Mouse (Mus musculus) mature B cell (primary cell): ENCODE measurements around the gene Olfr1346.
"Not testable (repeated sequence)": the region's sequence is repeated elsewhere in the genome, so short reads cannot be mapped to it uniquely, and the experiment has no call there.

Experiments
- in situ Hi-C: fragments of 300-500 bp; cut with MboI; formaldehyde crosslinking; loops from 2 replicates; pipeline ENCODE4 v1.14.3; 2019

Olfr1346 gene

DNA sequence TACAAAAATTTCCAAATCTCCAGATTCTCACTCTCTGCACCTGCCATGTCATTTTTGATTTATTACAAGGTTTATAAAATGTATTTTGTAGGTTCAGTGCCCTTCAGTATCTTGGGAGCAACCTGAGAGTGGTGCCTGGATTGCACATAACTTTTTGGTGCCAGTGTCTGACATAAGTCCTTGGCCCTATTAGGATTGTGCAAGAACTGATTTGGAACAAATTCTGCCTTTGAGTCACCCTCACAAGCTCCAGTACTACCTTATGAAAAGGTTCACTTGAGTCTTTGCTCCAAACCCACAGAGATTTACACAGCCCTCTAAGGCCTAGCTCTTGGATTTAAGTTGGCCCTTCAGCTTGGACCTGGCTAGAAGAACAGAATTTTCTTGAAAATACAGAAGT is at the start of gene Olfr1346:
Gene Olfr1346, plus strand, starts transcription at position 151 of the 400 bp plus-strand sequence.
- in situ Hi-C loops = no loop called here

DNA sequence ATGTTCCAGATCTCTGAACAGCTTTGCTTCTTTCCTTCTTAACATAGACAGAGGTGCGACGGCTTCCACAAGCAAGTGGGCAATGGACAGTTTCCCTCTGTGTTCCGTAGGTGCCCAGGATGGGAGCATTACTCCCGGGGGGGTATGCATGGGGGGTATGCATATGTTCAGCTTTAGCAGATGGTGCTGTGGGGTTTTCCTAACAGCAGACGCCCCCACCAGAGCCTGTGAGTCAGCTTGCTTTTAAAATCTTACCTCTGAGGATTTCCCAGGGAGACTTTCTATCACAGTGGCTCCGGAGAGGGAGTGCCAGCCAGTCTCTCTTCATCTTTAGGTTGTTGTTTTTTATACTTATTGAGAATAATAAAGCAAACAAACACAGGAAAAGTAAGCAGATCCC is 47.0 kb upstream of the Olfr1346 start:
- in situ Hi-C loops = no loop called here

DNA sequence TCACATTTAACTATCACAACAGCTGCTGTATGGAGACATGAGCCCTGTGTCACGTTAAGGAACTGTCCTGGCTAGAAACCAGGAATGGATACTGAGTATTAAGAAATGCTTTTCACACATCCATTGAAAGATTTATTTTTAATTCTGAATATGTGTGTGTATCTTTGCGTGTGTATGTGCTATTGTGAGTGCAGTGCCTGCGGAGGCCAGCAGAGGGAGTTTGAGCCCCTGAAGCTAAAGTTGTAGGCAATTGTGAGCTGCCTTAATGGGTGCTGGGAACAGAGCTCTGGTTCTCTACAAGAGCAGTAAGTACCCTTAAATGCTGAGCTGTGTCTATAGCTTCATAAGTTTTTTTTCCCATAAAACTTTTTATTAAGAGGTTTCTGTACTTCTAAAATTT is 37.5 kb upstream of the Olfr1346 start:
- in situ Hi-C loops = no loop called here

DNA sequence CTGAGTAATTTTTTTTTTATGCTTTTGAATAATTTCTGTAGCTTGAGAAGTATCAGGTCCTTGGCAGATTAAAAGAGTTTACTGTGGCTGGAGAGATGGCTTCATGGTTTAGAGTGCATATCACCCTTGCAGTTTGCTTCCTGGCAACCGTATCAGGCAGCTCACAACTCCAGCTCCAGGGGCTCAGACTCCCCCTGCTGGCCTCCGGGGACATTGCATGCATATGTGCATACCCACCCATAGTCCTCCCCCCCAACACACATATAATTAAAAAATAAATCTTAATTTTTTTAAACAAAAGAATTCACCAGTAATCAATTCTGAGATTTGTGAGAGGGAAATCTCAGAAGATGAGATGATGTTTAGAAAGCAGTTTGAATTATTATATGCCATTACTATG is 36.6 kb upstream of the Olfr1346 start:
- in situ Hi-C loops = no loop called here

DNA sequence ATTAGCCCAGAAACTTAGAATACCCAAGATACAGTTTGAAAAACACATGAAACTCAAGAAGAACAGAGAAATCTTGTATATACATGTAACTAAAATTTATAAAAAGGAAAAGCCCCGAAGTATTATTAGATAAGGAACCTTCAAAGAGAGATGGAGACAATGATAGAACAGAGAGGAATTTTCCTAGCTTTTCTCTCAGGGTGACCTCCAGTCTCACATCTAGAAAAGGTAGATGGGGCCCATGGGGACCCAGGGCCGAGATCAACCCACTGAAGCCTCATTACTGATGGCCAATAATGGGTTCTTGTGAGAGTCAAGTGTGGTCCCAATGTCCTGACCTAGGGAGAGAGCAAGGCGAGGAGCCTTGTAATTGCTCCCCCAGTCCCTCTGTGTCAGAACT is 28.5 kb upstream of the Olfr1346 start, which contains the start of gene Olfr1344:
Gene Olfr1344, plus strand, starts transcription at position 301 of the 400 bp plus-strand sequence.
- in situ Hi-C loops = no loop called here

DNA sequence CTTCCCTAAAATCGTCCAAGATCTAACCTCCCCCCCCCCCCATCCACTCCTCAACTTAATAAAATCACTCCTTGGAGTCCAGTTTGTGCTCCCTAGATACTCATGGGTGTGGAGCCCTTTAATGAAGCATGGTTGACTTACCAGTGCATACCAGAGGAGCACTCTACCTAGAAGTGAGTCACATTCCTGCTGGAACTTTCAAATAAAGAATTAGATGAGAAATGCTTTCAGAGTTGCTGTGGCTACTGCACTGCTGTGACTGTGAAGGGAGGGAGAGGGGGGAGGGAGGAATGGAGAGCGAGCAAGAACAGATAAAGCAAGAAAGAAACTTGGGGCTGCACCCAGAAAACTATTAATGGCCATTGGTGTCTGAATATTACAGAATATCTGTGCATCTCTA is 25.7 kb upstream of the Olfr1346 start:
- in situ Hi-C loops = no loop called here

DNA sequence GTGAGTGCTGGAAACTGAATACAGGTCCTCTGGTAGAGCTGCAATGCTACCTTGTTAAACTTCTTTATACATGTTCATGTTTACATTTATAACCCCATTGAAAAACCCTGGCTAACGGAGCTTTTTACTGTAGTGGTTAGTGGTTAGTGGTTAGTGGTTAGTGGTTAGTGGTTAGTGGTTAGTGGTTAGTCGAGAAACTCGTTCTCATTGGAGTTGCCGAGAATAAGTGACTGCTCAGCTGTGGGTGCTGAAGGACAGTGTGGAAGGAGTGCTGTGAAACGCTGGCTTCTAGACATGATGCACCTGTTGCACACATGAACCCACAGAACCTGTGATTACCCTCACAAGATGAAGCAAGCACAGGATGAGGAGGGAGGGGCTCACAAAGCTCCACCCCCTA is 19.1 kb upstream of the Olfr1346 start:
- in situ Hi-C loops = no loop called here

DNA sequence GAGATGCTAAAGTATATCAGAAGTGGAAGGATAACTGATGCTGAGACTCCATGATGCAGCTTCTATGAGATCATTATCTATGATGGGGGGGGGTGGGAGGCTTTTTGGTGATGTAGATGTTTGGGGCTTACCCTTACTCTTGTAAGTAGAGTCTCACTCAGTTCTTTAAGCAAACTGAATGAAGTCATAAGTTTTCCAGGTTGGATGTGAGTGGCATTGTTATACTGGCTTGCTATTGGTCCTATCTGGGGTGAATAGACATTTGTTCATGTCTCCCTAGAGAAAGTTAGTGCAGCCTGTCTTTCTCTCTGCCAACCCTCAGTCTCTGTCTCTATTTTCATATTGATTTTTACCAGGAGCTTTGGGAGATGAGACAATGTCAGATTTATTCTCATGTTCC is 11.0 kb upstream of the Olfr1346 start, which contains the start of gene Olfr1336:
Gene Olfr1336, plus strand, starts transcription at position 301 of the 400 bp plus-strand sequence.
- in situ Hi-C loops = no loop called here

DNA sequence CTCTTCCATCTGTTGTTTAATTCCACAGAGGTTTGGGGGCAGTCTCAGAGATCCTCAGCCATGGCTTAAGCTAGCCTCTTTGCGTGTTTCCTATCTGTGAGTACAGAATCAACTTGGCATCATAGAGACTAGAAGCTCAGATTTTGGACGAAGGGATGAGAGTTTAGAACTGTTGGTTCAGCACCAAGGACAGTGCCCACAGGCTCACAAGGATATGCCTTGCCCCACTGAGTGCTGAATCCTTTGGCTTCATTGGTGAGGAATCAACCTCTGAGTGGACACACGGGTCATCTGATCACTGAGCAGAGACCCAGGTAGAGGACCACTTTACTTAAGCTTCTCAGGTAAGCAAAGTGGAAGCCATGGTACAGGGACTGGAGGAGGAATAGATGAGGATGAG is 10.5 kb upstream of the Olfr1346 start:
- in situ Hi-C loops = no loop called here

DNA sequence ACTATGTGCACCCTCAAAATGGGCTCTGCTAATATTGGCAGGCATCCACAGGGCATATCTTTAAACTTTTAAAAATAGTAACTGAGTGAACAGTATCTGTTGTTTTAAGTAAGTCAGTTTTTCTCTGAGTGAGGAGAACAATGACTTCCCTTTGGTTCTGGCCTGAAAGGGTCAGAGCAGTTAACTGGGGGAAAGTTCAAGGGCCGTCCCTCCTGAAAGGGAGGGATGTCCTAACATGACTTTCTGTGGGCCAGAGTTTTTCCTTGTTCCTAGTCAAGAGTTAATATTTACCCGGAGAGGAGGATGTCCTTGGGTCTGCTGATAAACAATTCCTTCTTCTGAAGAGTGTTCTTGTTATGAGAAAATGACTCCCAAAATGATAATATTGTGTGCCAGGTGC is 10.7 kb downstream of the Olfr1346 start:
- in situ Hi-C loops = not testable (repeated sequence)

DNA sequence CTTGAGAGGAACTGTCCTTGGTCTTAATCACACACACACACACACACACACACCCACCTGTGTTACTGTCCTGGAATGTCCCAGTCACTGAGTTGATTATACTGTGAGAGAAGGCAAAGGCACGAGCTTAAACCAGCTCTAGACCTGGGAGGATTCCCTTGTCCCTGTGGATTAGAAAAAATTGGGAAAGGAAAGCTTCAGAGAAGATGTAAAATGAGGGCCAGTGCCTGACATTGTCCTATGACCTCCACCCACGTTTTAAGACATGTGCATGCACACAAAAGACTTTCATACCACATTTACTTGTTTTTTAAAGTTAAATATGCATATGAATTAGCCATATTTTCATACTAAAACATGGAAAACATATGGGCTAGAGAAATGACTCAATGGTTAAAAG is 19.9 kb downstream of the Olfr1346 start, which contains the start of gene Olfr5:
Gene Olfr5, minus strand, starts transcription at position 101 of the 400 bp plus-strand sequence.
- in situ Hi-C loops = no loop called here

DNA sequence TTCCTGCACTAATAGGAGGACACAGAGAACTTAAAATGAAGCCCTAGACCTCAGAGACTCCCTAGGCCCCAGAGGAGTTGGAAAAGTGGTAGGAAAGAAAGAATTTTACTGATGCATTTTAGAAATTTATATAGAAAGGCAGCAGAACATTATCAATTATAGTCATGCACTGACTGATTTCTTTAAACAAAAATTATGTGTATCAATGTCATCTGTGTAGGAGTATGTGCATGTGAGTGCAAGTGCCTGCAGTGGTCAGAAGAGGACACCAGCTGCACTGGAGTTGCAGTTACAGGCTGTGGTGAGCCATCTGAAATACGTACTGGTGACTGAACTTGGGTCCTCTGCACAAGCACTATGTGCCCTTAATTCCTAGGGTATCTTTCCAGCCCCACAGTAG is 32.8 kb downstream of the Olfr1346 start, which contains the start of gene Olfr1347:
Gene Olfr1347, minus strand, starts transcription at position 101 of the 400 bp plus-strand sequence.
- in situ Hi-C loops = no loop called here

DNA sequence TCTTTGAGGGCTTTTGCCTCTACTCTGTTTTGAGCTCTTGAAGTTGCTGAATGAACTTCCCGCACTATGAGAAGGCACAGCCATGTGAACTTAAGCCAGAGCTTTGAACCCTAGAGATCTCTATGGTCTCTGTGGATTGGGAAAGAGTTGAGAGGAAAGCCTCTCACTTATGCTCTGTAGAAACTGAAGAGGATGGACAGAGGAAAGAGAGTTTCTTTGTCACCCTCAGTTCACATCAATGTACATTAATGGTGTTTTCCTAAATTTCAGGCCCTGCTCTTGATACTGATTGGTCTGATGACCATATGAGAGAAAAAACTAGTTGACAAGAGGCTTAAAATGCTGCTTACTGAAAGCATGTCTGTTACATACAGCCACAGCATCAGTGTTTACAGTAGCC is 41.7 kb downstream of the Olfr1346 start, which contains the start of gene Olfr1348:
Gene Olfr1348, minus strand, starts transcription at position 101 of the 400 bp plus-strand sequence.
- in situ Hi-C loops = no loop called here

DNA sequence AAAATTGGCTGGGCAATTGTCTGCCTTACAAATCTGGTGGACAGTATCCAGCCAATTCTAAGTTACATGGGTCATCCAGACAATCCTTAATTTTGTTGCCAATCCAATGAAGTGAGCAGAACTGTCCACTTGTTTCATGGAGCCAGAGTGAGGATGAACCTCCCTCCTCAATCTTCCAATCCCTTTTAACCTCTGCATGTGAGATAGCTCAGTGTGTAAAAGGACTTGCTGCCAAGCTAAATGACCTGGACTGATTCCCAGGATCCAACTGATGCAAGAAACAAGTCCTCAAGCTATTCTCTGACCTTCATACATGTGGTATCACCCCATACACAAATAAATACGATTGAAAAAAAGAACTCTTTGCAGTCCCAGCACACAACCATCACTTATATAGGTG is 54.8 kb downstream of the Olfr1346 start:
- in situ Hi-C loops = no loop called here

DNA sequence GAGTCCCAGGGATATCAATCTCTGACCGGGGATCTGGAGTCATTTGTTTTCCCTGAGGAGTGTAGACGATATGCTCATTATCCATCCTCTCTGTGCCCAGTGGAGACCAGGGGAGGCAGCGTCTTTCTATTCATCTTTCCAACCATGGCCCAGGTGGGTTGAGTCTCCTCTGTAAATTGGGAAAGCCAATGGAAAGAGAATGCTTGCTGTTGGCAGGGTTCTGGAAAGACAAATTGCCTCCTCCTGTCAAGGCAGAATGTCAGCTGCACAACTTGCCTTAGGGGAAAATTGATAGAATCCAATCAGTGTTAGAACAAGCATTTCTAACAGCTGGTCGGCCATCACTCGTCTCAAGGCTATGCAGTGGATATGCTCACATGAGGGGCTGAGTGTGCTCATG is 55.9 kb downstream of the Olfr1346 start, which contains the start of gene Olfr1349:
Gene Olfr1349, minus strand, starts transcription at position 101 of the 400 bp plus-strand sequence.
- in situ Hi-C loops = no loop called here

DNA sequence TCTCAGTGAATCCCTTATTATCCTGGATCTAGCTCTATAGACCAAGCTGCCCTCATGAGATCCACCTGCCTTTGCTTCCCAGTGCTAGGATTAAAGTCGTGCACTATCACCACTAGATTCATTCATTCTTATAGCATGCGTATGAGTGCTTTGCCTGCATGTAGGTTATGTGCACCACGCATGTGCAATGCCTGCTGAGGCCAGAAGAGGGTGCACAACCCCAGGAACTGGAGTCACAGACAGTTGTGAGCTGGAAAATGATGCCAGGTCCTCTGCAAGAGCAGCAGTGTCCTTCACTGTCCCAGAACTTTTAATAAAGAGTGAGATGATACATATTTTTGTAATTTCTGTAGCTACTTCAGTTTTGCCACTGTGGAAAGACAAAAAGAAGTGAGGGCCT is 58.1 kb downstream of the Olfr1346 start:
- in situ Hi-C loops = no loop called here

DNA sequence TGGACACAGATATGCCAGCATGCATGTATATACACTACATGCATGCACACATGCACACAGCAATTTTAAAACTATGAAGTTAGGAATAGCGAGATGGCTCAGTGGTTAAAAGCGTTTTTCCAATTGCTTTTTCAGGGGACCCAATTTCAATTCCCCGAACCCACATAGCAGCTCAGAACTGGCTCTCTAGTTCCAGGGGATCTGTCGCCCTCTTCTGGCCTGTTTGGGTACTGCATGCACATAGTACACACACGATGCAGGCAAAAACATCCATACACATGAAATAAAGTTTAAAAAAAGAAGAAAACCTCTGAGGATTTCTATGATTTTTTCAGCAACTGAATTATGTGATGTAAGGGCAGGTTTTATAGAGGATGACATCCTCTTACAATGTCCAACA is 59.2 kb downstream of the Olfr1346 start:
- in situ Hi-C loops = no loop called here
